Mouse (Mus musculus) bone marrow, adult 2 months (tissue): ENCODE data around the gene Rnf17. TPM values are rescaled to one million over a fixed set of nuclear protein-coding genes. Genes with fewer than 3 reads are reported as not detected.

Experiments used
- H3K27ac ChIP-seq: fragments of 200-500 bp; 2 replicates; pipeline ENCODE4 v1.5.1; 2012; ENCODE audit warnings: low read depth, mild to moderate bottlenecking, control low read depth, inconsistent platforms, low read length; ENCODE audit not compliant: control insufficient read depth, poor library complexity, insufficient read depth
- H3K4me1 ChIP-seq: fragments of 200-500 bp; 2 replicates; pipeline ENCODE4 v1.6.1; 2011; ENCODE audit warnings: low read length; ENCODE audit not compliant: control insufficient read depth, insufficient read depth
- H3K4me3 ChIP-seq: fragments of 200-500 bp; replicated peaks from 2 replicates; pipeline ENCODE3; 2011; ENCODE audit warnings: mild to moderate bottlenecking, low read depth, low read length, control low read depth; ENCODE audit not compliant: control insufficient read depth
- CTCF ChIP-seq: fragments of 200-500 bp; IDR thresholded peaks from 2 replicates; pipeline ENCODE4 v1.5.1; 2011; ENCODE audit warnings: low read length, control low read depth; ENCODE audit not compliant: control insufficient read depth, insufficient read depth
- POLR2A ChIP-seq: fragments of 200-500 bp; IDR thresholded peaks from 2 replicates; pipeline ENCODE4 v1.6.1; 2011; ENCODE audit warnings: low read depth, mild to moderate bottlenecking, control low read depth, low read length, borderline replicate concordance; ENCODE audit not compliant: control insufficient read depth
- WGBS: fragments of 180-500 bp; shearing (Covaris S2); methylation state at CpG from one replicate; pipeline ENCODE4 v1.1.7; 2018; 5-methylcytosine and 5-hydroxymethylcytosine counted together
- polyA plus RNA-seq: library from polyadenylated mRNA; stranded (reverse); fragments of >200 nt; gene quantifications from 2 replicates; pipeline ENCODE4 v1.2.4, GENCODE M21; 2011; ENCODE audit warnings: low replicate concordance; ENCODE audit not compliant: missing spikeins, insufficient read depth, insufficient read length

The Rnf17 gene
- polyA plus RNA-seq, 1 experiment, result 9.9 TPM

- H3K4me3 ChIP-seq, result no peak overlapping the region
- no peak for TF ChIP-seq POLR2A
- H3K27ac ChIP-seq, result no peak overlapping the region
- H3K4me1 ChIP-seq, result peaks cover 1% of the 10 kb centered on the region
- 83% methylated on average over 4 of the region's 4 CpGs for WGBS
Observed at GRCm38 (mm10) chr14:56550960-56551359, 148.6 kb downstream of the Rnf17 start.

GRCm38 (mm10) chr14:56552924-56553323 is 150.5 kb downstream of the Rnf17 start:
- 58% methylated on average over 6 of the region's 6 CpGs for whole genome bisulfite sequencing
- Histone ChIP-seq H3K4me3 (no peak overlapping the region), H3K27ac (no peak overlapping the region), H3K4me1 (peaks cover 1% of the 10 kb centered on the region)
- TF ChIP-seq POLR2A, result no peak
- no peak for TF ChIP-seq CTCF

DNA sequence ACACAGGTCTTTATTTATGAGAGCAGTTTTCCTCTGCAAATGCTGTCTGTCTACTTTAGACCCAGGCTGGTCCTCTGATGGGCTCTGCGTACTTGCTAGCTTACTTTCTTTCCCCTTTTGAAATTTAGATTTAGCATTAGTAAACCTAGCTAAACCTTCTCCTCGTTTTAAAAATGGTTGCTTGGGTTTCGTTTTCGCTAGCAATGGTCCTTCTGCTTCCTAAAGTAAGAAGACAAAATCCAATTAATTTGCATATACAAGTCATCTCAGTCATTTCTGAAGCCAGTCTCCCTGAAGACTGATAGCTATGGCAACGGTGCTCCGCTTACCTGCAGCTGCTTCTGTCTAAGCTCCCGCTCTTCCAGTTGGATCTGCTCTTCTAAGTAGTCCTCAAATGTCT is 150.9 kb downstream of the Rnf17 start:
- no peak overlapping the region for H3K27ac ChIP-seq
- H3K4me3 ChIP-seq, result no peak overlapping the region
- peaks cover 1% of the 10 kb centered on the region for H3K4me1 ChIP-seq
- WGBS, result 91% methylated on average over 7 of the region's 7 CpGs
- no peak for TF ChIP-seq CTCF
- no peak for TF ChIP-seq POLR2A

GRCm38 (mm10) chr14:56554716-56555115 is 152.3 kb downstream of the Rnf17 start:
- WGBS, result 61% methylated on average over 2 of the region's 2 CpGs
- Histone ChIP-seq H3K4me3 (no peak overlapping the region), H3K4me1 (peaks cover 1% of the 10 kb centered on the region), H3K27ac (no peak overlapping the region)
- TF ChIP-seq CTCF (no peak), POLR2A (no peak)

DNA sequence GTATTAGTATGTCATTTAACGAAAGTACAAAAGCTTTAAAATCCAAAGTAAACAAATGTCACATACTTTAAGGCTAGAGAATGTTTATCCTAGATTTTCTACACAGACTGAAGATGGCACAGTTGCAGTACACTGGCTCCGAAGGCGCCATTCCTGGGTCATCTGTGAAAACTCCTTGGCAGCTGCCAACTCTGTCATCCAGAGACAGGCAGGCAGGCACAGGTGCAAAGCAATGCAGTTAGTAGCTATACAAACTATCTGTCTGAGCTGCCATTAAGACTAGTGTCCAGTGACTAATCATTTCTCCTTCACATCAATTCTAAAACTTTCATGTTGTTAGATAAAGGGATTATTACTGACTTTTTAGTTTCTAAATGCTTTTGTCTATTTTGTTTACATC is 156.8 kb downstream of the Rnf17 start:
- WGBS, result 94% methylated on average over 3 of the region's 3 CpGs
- TF ChIP-seq CTCF, result no peak
- no peak for TF ChIP-seq POLR2A
- H3K4me1 ChIP-seq, result no peaks in the 10 kb centered on the region
- no peak overlapping the region for H3K4me3 ChIP-seq
- no peak overlapping the region for H3K27ac ChIP-seq

GRCm38 (mm10) chr14:56567476-56567875 is 165.1 kb downstream of the Rnf17 start:
- peaks cover 6% of the 10 kb centered on the region for H3K4me1 ChIP-seq
- H3K27ac ChIP-seq, result no peak overlapping the region
- WGBS, result 13% methylated on average over 7 of the region's 7 CpGs

GRCm38 (mm10) chr14:56569041-56569440 is 166.7 kb downstream of the Rnf17 start:
- peaks cover 6% of the 10 kb centered on the region for H3K4me1 ChIP-seq
- WGBS, result 39% methylated on average over 4 of the region's 4 CpGs
- H3K27ac ChIP-seq, result peak overlapping the region; percentile 11; the same call in 1 of the 2 replicates
- no peak overlapping the region for H3K4me3 ChIP-seq
- TF ChIP-seq POLR2A (no peak), CTCF (no peak)

More at GRCm38 (mm10) chr14:56567476-56567875, 165.1 kb downstream of the Rnf17 start:
- TF ChIP-seq POLR2A, result no peak
- TF ChIP-seq CTCF, result no peak
- no peak overlapping the region for H3K4me3 ChIP-seq

DNA sequence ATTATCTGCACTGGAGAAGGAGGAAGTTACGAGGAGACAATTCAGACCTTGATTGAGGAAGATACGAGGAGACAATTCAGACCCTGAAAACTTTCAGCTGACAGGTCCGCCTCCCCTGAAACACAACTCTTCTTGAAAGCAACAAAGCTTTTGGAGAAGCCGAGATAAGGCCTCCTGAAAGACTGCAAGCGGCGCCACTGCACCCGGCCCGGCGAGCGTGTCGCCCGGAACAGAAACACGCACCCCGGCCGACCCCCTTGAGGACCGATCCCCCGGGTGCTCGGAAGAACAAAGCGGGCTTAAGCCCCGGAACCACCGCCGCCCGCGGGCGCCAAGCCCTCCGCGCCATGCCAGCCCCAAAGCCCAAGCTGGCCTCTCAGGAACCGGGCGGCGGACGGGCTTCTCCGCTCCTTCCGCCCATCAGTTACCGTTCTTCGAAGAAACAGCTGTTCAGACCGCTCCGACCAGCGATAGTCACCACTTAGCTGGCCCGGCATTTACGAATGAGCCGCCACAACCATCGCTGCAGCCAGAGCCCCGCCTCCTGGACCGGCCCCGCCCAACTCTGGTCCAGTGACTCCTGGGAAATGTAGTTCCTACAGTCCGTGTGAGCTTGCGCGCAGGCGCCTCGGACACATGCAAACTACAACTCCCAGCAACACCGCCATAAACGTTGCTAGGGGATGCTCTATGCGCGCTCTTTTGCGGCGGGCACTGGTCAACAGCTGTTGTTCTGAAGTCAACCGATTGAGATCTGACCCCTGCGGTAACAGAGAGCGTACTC is 169.1 kb downstream of the Rnf17 start:
- peak overlapping the region; percentile 84 for H3K27ac ChIP-seq
- H3K4me1 ChIP-seq, result peaks cover 5% of the 10 kb centered on the region
- H3K4me3 ChIP-seq, result peak overlapping the region; percentile 76
- TF ChIP-seq POLR2A (peak; percentile 69; the same call in 1 of the 2 replicates), CTCF (no peak)
- WGBS, result under 1% methylated on average over 59 of the region's 59 CpGs

- TF ChIP-seq POLR2A, result no peak
- no peak for TF ChIP-seq CTCF
- peaks cover 3% of the 10 kb centered on the region; the same call in 1 of the 2 replicates for H3K4me1 ChIP-seq
Observed at GRCm38 (mm10) chr14:56572546-56572945, 170.2 kb downstream of the Rnf17 start.

More at GRCm38 (mm10) chr14:56572546-56572945, 170.2 kb downstream of the Rnf17 start:
- 73% methylated on average over 2 of the region's 2 CpGs for WGBS
- no peak overlapping the region for H3K27ac ChIP-seq
- H3K4me3 ChIP-seq, result no peak overlapping the region

Other genes starting within 250 kb of the Rnf17 start
- not detected in 2 replicates for gene Gzmg, start 243.0 kb upstream of the Rnf17 start, polyA plus RNA-seq
- not detected in 2 replicates for gene Gzmn, start 228.0 kb upstream of the Rnf17 start, polyA plus RNA-seq
- gene Gzmf, start 191.2 kb upstream of the Rnf17 start, polyA plus RNA-seq, result not detected in 2 replicates
- gene Gzmc, start 167.9 kb upstream of the Rnf17 start, polyA plus RNA-seq, result not detected in 2 replicates
- gene Gzmb, start 140.3 kb upstream of the Rnf17 start, polyA plus RNA-seq, result not detected in 2 replicates
- not detected in 2 replicates for gene Atp12a, start 37.5 kb upstream of the Rnf17 start, polyA plus RNA-seq
- gene Cenpj, start 172.8 kb downstream of the Rnf17 start, polyA plus RNA-seq, result 9.5 and 21.1 TPM in 2 replicates
- gene Parp4, start 173.0 kb downstream of the Rnf17 start, polyA plus RNA-seq, result 12.8 and 28.4 TPM in 2 replicates